Mouse (Mus musculus) heart, adult 2 months (tissue): ENCODE results near the gene Dnase2b. TPM values are rescaled to one million over a fixed set of nuclear protein-coding genes. Genes with fewer than 3 reads are reported as not detected.

Experiments used
- DNase-seq, 2 experiments: peaks; one replicate each; pipeline ENCODE4 v3.0.0; 2021
- H3K27ac ChIP-seq: fragments of 200-600 bp; 2 replicates; pipeline ENCODE4 v1.8.1; 2022
- H3K27me3 ChIP-seq: fragments of 200-500 bp; 2 replicates; pipeline ENCODE4 v1.6.1; 2012; ENCODE audit warnings: mild to moderate bottlenecking, low read length, inconsistent platforms, mixed read lengths; ENCODE audit not compliant: control insufficient read depth, insufficient read depth
- H3K36me3 ChIP-seq: fragments of 200-500 bp; 2 replicates; pipeline ENCODE4 v1.6.1; 2012; ENCODE audit warnings: low read length, inconsistent platforms; ENCODE audit not compliant: control insufficient read depth, insufficient read depth
- H3K4me1 ChIP-seq: fragments of 200-500 bp; 2 replicates; pipeline ENCODE4 v1.6.1; 2011; ENCODE audit warnings: low read length; ENCODE audit not compliant: control insufficient read depth, insufficient read depth
- H3K4me3 ChIP-seq: fragments of 200-600 bp; 2 replicates; pipeline ENCODE4 v1.8.1; 2022
- H3K79me2 ChIP-seq: fragments of 200-500 bp; replicated peaks from 2 replicates; pipeline ENCODE4 v1.6.1; 2012; ENCODE audit warnings: mild to moderate bottlenecking, inconsistent platforms, low read length, moderate library complexity, mixed read lengths; ENCODE audit not compliant: control insufficient read depth, insufficient read depth
- H3K9ac ChIP-seq: fragments of 200-500 bp; 2 replicates; pipeline ENCODE4 v1.6.1; 2012; ENCODE audit warnings: low read depth, mild to moderate bottlenecking, control low read depth, inconsistent platforms, low read length, mixed read lengths
- CTCF ChIP-seq: fragments of 200-600 bp; IDR thresholded peaks from 2 replicates; pipeline ENCODE4 v1.8.1; 2022; ENCODE audit warnings: antibody characterized with exemption, mild to moderate bottlenecking, moderate library complexity
- EP300 ChIP-seq: fragments of 200-500 bp; IDR thresholded peaks from 2 replicates; pipeline ENCODE4 v1.6.1; 2011; ENCODE audit warnings: low read depth, low read length, control low read depth; ENCODE audit not compliant: insufficient read depth
- POLR2A ChIP-seq: fragments of 200-500 bp; IDR thresholded peaks from 2 replicates; pipeline ENCODE4 v1.6.1; 2011; ENCODE audit warnings: mild to moderate bottlenecking, low read depth, low read length, control low read depth; ENCODE audit not compliant: insufficient read depth
- WGBS: fragments of 180-500 bp; shearing (Covaris S2); methylation state at CpG from one replicate; pipeline ENCODE4 v1.1.7; 2018; 5-methylcytosine and 5-hydroxymethylcytosine counted together
- intact Hi-C: fragments of 180-260 bp; cut with DNase I; formaldehyde crosslinking; loops from one replicate; pipeline ENCODE4 v1.15.1; 2025
- polyA plus RNA-seq: library from polyadenylated mRNA; depleted of rRNA; stranded (reverse); fragments of >200 nt; gene quantifications from 2 replicates; pipeline ENCODE4 v1.2.3, GENCODE M21; 2012
- total RNA-seq, 2 experiments: library from RNA; stranded (reverse); gene quantifications; 2 replicates each; pipeline ENCODE4 v1.2.3; 2021

The Dnase2b gene
- total and polyA plus RNA-seq, 3 experiments, result not detected

DNA sequence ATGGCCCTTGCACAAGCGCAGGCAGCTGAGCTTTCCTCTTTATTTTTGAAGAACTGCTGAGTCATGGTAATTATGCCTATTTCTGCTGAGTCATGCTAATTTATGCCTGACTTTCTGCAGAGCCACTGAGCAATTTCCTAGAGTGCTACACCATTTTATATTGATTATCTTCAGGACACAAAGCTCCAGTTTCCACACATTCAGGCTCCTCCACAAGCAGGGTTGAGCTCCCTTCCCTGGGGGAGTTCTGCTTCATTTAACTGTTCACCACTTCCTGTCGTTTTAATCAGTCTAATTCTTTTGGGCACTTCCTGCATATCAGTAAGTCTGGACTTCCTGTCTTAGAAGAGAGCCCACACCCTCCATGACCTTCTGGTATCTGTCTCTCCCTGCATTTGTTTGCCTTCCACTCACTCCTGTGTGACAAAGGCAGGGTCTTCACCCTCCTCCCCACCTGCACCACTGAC, 39.7 kb upstream of the Dnase2b start:
- WGBS, result 48% methylated on average over 2 of the region's 2 CpGs
- DNase-seq, result no peak
- H3K27ac ChIP-seq, result no peak overlapping the region
- intact Hi-C loops, result no loop called here
- H3K4me3 ChIP-seq, result no peak overlapping the region
- no peak for TF ChIP-seq CTCF
- TF ChIP-seq EP300, result no peak
- TF ChIP-seq POLR2A, result no peak
- H3K79me2 ChIP-seq, result no peaks in the 10 kb centered on the region
- no peak overlapping the region for H3K9ac ChIP-seq
- H3K4me1 ChIP-seq, result peaks cover 4% of the 10 kb centered on the region
- no peaks in the 10 kb centered on the region for H3K27me3 ChIP-seq
- H3K36me3 ChIP-seq, result no peaks in the 10 kb centered on the region

DNA sequence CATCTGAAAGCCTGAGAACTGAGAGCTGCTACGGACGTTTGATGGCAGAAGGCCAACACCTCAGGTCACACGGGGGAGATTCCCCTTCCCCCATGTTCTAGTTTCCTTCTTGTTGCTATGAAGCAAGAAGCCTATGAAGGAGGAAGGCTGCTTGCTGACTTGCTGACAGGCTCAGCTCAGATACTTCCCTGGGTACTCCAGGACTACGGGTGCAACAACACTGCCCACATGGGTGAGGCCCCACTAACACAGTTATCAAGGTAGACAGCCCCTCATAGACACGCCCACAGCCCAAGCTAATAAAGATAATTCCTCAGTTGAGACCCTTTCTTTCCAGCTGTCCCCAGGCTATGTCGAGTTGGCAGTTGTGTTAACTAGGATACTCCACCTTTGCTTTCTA, 38.3 kb upstream of the Dnase2b start:
- no peak overlapping the region for H3K4me3 ChIP-seq
- no peaks in the 10 kb centered on the region for H3K36me3 ChIP-seq
- intact Hi-C loops, result no loop called here
- H3K9ac ChIP-seq, result no peak overlapping the region
- no peak for DNase-seq
- no peaks in the 10 kb centered on the region for H3K79me2 ChIP-seq
- 36% methylated on average over 6 of the region's 6 CpGs for WGBS
- H3K27me3 ChIP-seq, result no peaks in the 10 kb centered on the region
- peaks cover 4% of the 10 kb centered on the region for H3K4me1 ChIP-seq
- TF ChIP-seq EP300, result no peak
- no peak overlapping the region for H3K27ac ChIP-seq

DNA sequence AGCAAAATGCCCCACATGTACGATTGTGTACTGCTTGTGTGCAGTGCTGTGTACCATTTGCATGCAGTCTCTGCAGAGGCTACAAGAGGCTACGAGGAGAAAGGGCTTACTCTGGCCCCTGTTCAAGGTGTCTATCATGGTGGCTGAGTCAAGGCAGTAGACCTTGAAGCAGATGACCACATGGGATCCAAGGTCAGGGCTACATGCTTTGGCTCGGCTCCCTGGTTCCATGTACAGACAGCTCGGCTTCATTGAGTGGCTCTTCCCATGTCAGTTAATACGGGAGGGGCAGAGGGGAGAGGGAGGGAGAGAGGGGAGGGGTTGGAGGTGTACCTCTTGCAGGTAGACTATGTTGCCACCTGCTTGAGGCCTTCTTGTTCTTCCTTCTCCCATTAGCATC, 37.0 kb upstream of the Dnase2b start:
- 91% methylated on average over 5 of the region's 5 CpGs for WGBS
- intact Hi-C loops, result no loop called here

DNA sequence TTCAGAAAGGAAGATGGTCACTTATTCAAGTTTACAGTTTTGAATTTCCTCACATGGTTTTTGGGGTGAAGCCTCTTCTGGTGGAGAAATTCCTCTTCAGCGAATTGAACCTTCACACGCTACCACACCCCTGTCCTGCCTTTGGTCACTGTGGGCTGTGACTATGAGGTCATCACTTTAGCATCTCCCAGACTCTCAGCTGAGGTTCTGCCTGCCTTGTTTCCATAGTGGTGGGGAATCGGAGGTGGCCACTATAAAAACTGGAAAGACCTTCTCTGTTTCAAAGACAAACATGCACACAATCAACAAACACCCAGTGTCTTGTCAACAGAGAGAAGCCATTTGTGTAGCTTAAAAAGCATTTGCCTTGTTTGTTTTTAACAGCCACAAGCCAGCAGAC, 35.8 kb upstream of the Dnase2b start, which contains the start of gene 4930503B20Rik:
Gene 4930503B20Rik (minus strand): TSS at position 101 of the 400 bp plus-strand sequence.
- H3K27ac ChIP-seq, result no peak within 1 kb of the TSS
- intact Hi-C loops, result no loop called here
- no peak for TF ChIP-seq POLR2A
- no peak for TF ChIP-seq CTCF
- TF ChIP-seq EP300, result no peak
- H3K4me1 ChIP-seq, result peaks cover 2% of the 10 kb centered on the region
- H3K36me3 ChIP-seq, result no peaks in the 10 kb centered on the region
- no peak for DNase-seq
- no peak within 1 kb of the TSS for H3K9ac ChIP-seq
- no peak within 1 kb of the TSS for H3K4me3 ChIP-seq
- 77% methylated on average over 3 of the region's 3 CpGs for WGBS
- H3K27me3 ChIP-seq, result no peaks in the 10 kb centered on the region
- no peaks in the 10 kb centered on the region for H3K79me2 ChIP-seq

More for the DNA sequence above, 37.0 kb upstream of the Dnase2b start:
- Histone ChIP-seq H3K79me2 (no peaks in the 10 kb centered on the region), H3K4me1 (peaks cover 2% of the 10 kb centered on the region), H3K4me3 (no peak overlapping the region), H3K36me3 (no peaks in the 10 kb centered on the region), H3K27ac (no peak overlapping the region), H3K27me3 (no peaks in the 10 kb centered on the region), H3K9ac (no peak overlapping the region)
- TF ChIP-seq POLR2A (no peak), EP300 (no peak), CTCF (no peak)
- DNase-seq, result no peak

DNA sequence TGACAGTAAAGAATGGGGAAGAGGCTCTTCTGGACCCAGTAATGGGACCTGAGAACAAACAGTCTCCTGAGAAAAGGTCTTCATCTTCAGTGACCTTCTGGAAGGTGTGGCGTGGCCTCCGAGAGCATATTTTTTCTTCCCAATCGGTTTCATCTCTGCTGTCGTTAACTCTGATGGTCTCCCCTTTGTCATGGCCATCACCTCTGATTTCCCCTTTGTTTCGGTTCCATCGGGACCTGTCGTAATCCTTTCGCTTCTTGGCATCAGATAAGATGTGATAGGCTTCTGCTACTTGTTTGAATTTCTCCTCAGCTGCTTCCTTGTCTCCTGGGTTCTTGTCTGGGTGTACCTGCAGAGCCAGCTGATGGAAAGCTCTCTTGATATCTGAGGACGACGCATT, 35.3 kb upstream of the Dnase2b start:
- 89% methylated on average over 10 of the region's 10 CpGs for WGBS
- no peak overlapping the region for H3K9ac ChIP-seq

DNA sequence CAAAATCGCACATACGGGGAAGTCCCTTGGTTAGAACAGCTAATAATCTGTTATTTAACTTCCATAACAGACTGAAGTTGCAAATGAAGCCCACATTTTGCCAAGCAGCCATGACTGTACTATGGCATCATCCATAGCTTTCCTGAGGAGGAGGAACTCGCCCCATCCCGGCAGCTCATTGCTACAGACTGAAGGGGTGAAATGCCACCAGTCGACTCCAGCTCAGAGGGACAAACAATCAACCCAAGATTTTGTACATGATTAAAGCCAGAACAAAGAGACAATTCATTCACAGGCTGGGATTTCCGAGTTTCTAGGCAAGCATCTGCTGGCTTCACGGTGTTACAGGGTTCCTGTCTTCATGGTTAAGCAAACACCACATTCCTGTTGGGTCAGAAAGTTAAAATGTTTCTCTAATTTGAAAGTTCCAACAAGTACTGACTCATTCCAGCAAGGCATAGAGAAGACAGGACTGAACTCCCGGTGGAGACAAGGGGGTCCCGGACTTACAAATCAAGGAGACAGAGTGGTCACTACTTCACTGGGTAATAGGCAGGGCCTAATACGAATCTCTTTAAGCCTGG, 34.0 kb upstream of the Dnase2b start:
- no peak overlapping the region for H3K9ac ChIP-seq
- no peak for DNase-seq
- H3K27me3 ChIP-seq, result no peaks in the 10 kb centered on the region
- no peaks in the 10 kb centered on the region for H3K36me3 ChIP-seq
- no peak overlapping the region for H3K4me3 ChIP-seq
- H3K4me1 ChIP-seq, result no peaks in the 10 kb centered on the region
- H3K27ac ChIP-seq, result no peak overlapping the region
- intact Hi-C loops, result no loop called here
- WGBS, result 75% methylated on average over 10 of the region's 10 CpGs
- no peaks in the 10 kb centered on the region for H3K79me2 ChIP-seq
- TF ChIP-seq CTCF (no peak), EP300 (no peak), POLR2A (no peak)

More for the DNA sequence above, 35.3 kb upstream of the Dnase2b start:
- Histone ChIP-seq H3K27me3 (no peaks in the 10 kb centered on the region), H3K36me3 (no peaks in the 10 kb centered on the region), H3K4me3 (no peak overlapping the region), H3K27ac (no peak overlapping the region), H3K79me2 (no peaks in the 10 kb centered on the region), H3K4me1 (peaks cover 2% of the 10 kb centered on the region)
- no peak for DNase-seq
- intact Hi-C loops, result no loop called here
- TF ChIP-seq POLR2A (no peak), CTCF (no peak), EP300 (no peak)
